Mouse (Mus musculus): ENCODE data around the gene Aup1. TPM values are rescaled to one million over a fixed set of nuclear protein-coding genes. Genes with fewer than 3 reads are reported as not detected.

Aup1 gene
- polyA plus RNA-seq, 1 experiment from 2014 or later, result 144 TPM

GRCm38 (mm10) chr6:83025221-83025620, 29.1 kb upstream of the Aup1 start:
- Histone ChIP-seq H3K27ac (ENCODE audit: low read depth, low read length) (no peak overlapping the region), H3K9me3 (ENCODE audit: control insufficient read depth, low read length) (no peaks in the 10 kb centered on the region), H3K36me3 (ENCODE audit: control insufficient read depth, insufficient read depth, low read length) (no peaks in the 10 kb centered on the region), H3K4me2 (replicated peaks; ENCODE audit: low read depth, low read length) (no peak overlapping the region), H3K4me3 (ENCODE audit: low read length) (no peak overlapping the region), H3K27me3 (ENCODE audit: control insufficient read depth, insufficient read depth, low read length) (no peaks in the 10 kb centered on the region), H3K4me1 (ENCODE audit: control insufficient read depth, insufficient read depth, low read length) (no peaks in the 10 kb centered on the region), H3K9ac (ENCODE audit: low read depth, low read length) (no peak overlapping the region)
- WGBS, result 93% methylated on average over 4 of the region's 4 CpGs
- ATAC-seq (ENCODE audit: low FRiP score, low TSS enrichment), result no peak

DNA sequence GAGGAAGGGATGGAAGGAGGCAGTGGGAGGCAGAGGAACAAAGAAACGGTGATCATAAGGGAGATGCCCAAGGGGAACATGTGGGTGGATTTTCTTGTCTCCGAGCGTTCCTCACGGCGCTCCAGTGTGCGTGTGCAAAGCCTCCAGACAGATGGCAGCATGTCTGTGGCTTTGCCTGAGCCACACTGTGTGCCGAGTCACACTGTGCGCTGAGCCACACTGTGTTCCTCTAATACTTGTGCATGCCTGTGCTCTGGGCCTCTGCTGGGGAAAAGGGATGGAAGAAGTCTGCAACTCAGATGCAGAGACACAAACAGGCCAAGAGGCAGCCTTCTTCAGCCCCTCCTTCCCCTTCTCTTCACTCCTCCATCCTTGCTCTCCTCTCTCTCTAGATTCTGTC, 27.0 kb upstream of the Aup1 start:
- 70% methylated on average over 8 of the region's 8 CpGs for WGBS
- no peak overlapping the region for H3K4me2 ChIP-seq (replicated peaks; ENCODE audit: low read depth, low read length)
- H3K27ac ChIP-seq (ENCODE audit: low read depth, low read length), result no peak overlapping the region
- H3K4me3 ChIP-seq (ENCODE audit: low read length), result no peak overlapping the region
- no peaks in the 10 kb centered on the region for H3K9me3 ChIP-seq (ENCODE audit: control insufficient read depth, low read length)
- H3K27me3 ChIP-seq (ENCODE audit: control insufficient read depth, insufficient read depth, low read length), result peaks cover 14% of the 10 kb centered on the region; the same call in 1 of the 2 replicates
- peaks cover 4% of the 10 kb centered on the region; the same call in 1 of the 2 replicates for H3K36me3 ChIP-seq (ENCODE audit: control insufficient read depth, insufficient read depth, low read length)
- H3K9ac ChIP-seq (ENCODE audit: low read depth, low read length), result no peak overlapping the region
- peaks cover 4% of the 10 kb centered on the region; the same call in 1 of the 2 replicates for H3K4me1 ChIP-seq (ENCODE audit: control insufficient read depth, insufficient read depth, low read length)
- ATAC-seq (ENCODE audit: low FRiP score, low TSS enrichment), result no peak

DNA sequence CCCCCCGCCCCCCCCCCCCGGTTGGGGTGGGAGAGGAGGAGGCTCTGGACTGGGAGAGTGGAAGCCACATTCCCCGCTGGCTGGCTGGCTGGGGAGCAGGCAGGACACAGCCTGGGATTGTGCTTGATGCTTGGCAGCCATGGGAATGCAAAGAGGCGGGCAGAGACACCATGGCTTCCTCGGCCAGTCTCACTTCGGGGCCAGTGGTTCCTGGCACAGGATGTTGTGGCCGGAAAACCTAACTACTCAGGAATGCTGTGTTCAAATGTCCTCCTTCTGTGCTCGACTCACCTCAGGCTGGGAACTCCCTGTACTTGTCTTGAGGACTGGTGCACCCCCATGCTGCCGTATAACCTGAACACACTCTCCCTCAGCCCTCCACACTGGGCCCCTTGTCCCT, 26.6 kb upstream of the Aup1 start:
- H3K9ac ChIP-seq (ENCODE audit: low read depth, low read length), result no peak overlapping the region
- H3K4me2 ChIP-seq (replicated peaks; ENCODE audit: low read depth, low read length), result no peak overlapping the region
- peaks cover 4% of the 10 kb centered on the region; the same call in 1 of the 2 replicates for H3K4me1 ChIP-seq (ENCODE audit: control insufficient read depth, insufficient read depth, low read length)
- 62% methylated on average over 8 of the region's 9 CpGs for WGBS
- H3K4me3 ChIP-seq (ENCODE audit: low read length), result no peak overlapping the region
- ATAC-seq (ENCODE audit: low FRiP score, low TSS enrichment), result no peak; the same call in 1 of the 2 replicates
- H3K36me3 ChIP-seq (ENCODE audit: control insufficient read depth, insufficient read depth, low read length), result peaks cover 4% of the 10 kb centered on the region; the same call in 1 of the 2 replicates
- no peaks in the 10 kb centered on the region for H3K9me3 ChIP-seq (ENCODE audit: control insufficient read depth, low read length)
- H3K27me3 ChIP-seq (ENCODE audit: control insufficient read depth, insufficient read depth, low read length), result peaks cover 14% of the 10 kb centered on the region; the same call in 1 of the 2 replicates
- H3K27ac ChIP-seq (ENCODE audit: low read depth, low read length), result no peak overlapping the region

DNA sequence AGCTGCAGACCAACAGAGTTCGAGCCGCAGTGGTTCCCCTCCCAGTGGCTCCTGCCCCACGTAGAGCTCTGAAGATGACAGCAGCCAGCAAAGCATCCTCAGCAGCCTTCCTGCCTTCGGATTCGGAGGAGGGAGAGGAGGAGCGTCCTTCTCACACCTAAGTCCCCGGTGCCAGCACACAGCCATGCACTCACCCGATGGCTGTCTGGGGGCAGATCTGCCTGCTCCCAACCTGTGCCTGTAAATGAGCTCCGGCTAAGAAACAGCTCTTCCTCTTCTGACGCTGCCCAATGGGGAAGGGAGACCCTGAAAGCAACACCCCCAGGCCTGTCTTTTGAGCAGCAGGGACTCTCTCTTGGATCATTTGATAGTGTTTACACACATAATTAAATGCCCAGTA, 24.5 kb upstream of the Aup1 start:
- H3K4me2 ChIP-seq (replicated peaks; ENCODE audit: low read depth, low read length), result no peak overlapping the region
- H3K4me1 ChIP-seq (ENCODE audit: control insufficient read depth, insufficient read depth, low read length), result peaks cover 6% of the 10 kb centered on the region; the same call in 1 of the 2 replicates
- no peak overlapping the region for H3K4me3 ChIP-seq (ENCODE audit: low read length)
- H3K27me3 ChIP-seq (ENCODE audit: control insufficient read depth, insufficient read depth, low read length), result peaks cover 14% of the 10 kb centered on the region; the same call in 1 of the 2 replicates
- WGBS, result 27% methylated on average over 10 of the region's 10 CpGs
- no peak overlapping the region for H3K9ac ChIP-seq (ENCODE audit: low read depth, low read length)
- no peaks in the 10 kb centered on the region for H3K9me3 ChIP-seq (ENCODE audit: control insufficient read depth, low read length)
- no peak for ATAC-seq (ENCODE audit: low FRiP score, low TSS enrichment)
- peaks cover 4% of the 10 kb centered on the region; the same call in 1 of the 2 replicates for H3K36me3 ChIP-seq (ENCODE audit: control insufficient read depth, insufficient read depth, low read length)
- no peak overlapping the region for H3K27ac ChIP-seq (ENCODE audit: low read depth, low read length)

GRCm38 (mm10) chr6:83031111-83031510, 23.2 kb upstream of the Aup1 start:
- WGBS, result 81% methylated on average over 7 of the region's 7 CpGs
- H3K36me3 ChIP-seq (ENCODE audit: control insufficient read depth, insufficient read depth, low read length), result peaks cover 4% of the 10 kb centered on the region; the same call in 1 of the 2 replicates
- H3K4me3 ChIP-seq (ENCODE audit: low read length), result no peak overlapping the region
- H3K27ac ChIP-seq (ENCODE audit: low read depth, low read length), result no peak overlapping the region
- H3K9ac ChIP-seq (ENCODE audit: low read depth, low read length), result 0 out of 2 replicates have a peak overlapping the region, but pooled peaks have one; percentile 12
- H3K4me1 ChIP-seq (ENCODE audit: control insufficient read depth, insufficient read depth, low read length), result peaks cover 10% of the 10 kb centered on the region; the same call in 1 of the 2 replicates
- no peak for ATAC-seq (ENCODE audit: low FRiP score, low TSS enrichment)
- H3K9me3 ChIP-seq (ENCODE audit: control insufficient read depth, low read length), result no peaks in the 10 kb centered on the region
- H3K4me2 ChIP-seq (replicated peaks; ENCODE audit: low read depth, low read length), result no peak overlapping the region
- H3K27me3 ChIP-seq (ENCODE audit: control insufficient read depth, insufficient read depth, low read length), result peaks cover 14% of the 10 kb centered on the region; the same call in 1 of the 2 replicates

DNA sequence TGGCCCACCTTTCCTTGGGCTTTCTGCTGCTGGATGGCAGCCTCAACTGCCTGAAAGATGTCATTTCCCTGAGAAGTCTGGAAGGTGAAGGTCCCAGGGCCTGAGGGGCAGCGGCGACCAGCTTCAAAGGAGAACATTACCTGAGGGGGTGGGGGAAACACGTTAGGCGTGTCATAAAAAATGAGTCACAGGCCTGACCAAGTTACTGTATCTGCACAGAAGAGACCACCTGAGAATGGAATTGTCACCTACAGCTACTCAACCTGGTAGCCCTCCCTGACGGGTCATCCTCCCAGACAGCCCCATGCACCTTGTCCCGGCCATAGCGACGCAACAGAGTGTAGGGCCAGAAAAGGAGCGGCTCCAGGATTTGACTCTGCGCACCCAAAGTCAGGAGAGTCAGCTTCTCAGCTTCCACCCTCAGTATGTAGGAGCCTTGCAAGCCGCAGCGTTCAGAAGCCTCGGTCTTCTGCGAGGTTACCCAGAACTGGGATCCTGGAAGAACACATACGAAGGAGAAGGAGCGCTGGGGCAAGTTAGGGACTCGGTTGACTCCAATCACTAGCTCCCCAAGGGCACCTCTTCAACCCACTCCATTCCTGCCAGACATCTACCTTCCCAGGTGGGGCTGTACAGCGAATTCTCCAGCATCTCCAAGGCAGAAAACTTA, 22.3 kb upstream of the Aup1 start:
- Histone ChIP-seq H3K4me3 (ENCODE audit: low read length) (peak overlapping the region; percentile 58), H3K9me3 (ENCODE audit: control insufficient read depth, low read length) (no peaks in the 10 kb centered on the region), H3K4me2 (replicated peaks; ENCODE audit: low read depth, low read length) (peak overlapping the region; percentile 90), H3K27me3 (ENCODE audit: control insufficient read depth, insufficient read depth, low read length) (peaks cover 14% of the 10 kb centered on the region; the same call in 1 of the 2 replicates), H3K27ac (ENCODE audit: low read depth, low read length) (no peak overlapping the region), H3K36me3 (ENCODE audit: control insufficient read depth, insufficient read depth, low read length) (peaks cover 4% of the 10 kb centered on the region; the same call in 1 of the 2 replicates), H3K4me1 (ENCODE audit: control insufficient read depth, insufficient read depth, low read length) (peaks cover 10% of the 10 kb centered on the region; the same call in 1 of the 2 replicates), H3K9ac (ENCODE audit: low read depth, low read length) (0 out of 2 replicates have a peak overlapping the region, but pooled peaks have one; percentile 46)
- 27% methylated on average over 18 of the region's 18 CpGs for WGBS
- ATAC-seq (ENCODE audit: low FRiP score, low TSS enrichment), result no peak

DNA sequence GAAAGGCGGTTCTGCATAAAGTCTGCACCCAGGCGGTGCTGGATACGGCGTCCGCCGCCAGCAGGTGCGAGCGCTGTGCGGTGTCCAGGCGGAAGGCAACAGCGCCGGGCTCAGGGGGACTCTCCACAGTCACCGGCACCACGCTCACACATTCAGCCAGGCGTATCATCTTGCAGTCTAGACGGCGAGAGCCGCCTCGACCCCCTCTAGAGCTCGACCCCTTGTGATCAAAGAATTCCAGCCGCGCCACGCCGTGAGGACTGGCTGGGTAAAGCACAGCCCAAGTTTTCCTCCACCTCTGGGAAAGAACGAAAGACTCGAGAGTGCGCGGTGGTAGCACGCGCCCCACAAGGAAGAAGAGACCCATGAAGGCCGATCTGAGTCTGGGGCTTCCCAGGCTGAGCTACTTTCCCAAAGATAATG, 21.5 kb upstream of the Aup1 start:
- H3K4me3 ChIP-seq (ENCODE audit: low read length), result peak overlapping the region; percentile 58
- H3K27me3 ChIP-seq (ENCODE audit: control insufficient read depth, insufficient read depth, low read length), result peaks cover 14% of the 10 kb centered on the region; the same call in 1 of the 2 replicates
- ATAC-seq (ENCODE audit: low FRiP score, low TSS enrichment), result peak; percentile 63
- peak overlapping the region; percentile 90 for H3K4me2 ChIP-seq (replicated peaks; ENCODE audit: low read depth, low read length)
- H3K4me1 ChIP-seq (ENCODE audit: control insufficient read depth, insufficient read depth, low read length), result peaks cover 10% of the 10 kb centered on the region; the same call in 1 of the 2 replicates
- peak overlapping the region; percentile 46 for H3K9ac ChIP-seq (ENCODE audit: low read depth, low read length)
- peak overlapping the region; percentile 90; the same call in 1 of the 2 replicates for H3K27ac ChIP-seq (ENCODE audit: low read depth, low read length)
- H3K9me3 ChIP-seq (ENCODE audit: control insufficient read depth, low read length), result no peaks in the 10 kb centered on the region
- under 1% methylated on average over 31 of the region's 31 CpGs for whole genome bisulfite sequencing
- H3K36me3 ChIP-seq (ENCODE audit: control insufficient read depth, insufficient read depth, low read length), result peaks cover 4% of the 10 kb centered on the region; the same call in 1 of the 2 replicates

GRCm38 (mm10) chr6:83033249-83034185, 20.8 kb upstream of the Aup1 start, which contains the start of the genes Dok1 and Loxl3:
Gene Dok1, minus strand, starts transcription at chr6:83033471.
Gene Loxl3, plus strand, starts transcription at chr6:83034173.
- Histone ChIP-seq H3K4me1 (ENCODE audit: control insufficient read depth, insufficient read depth, low read length) (peaks cover 13% of the 10 kb centered on the region; the same call in 1 of the 2 replicates), H3K27me3 (ENCODE audit: control insufficient read depth, insufficient read depth, low read length) (peaks cover 14% of the 10 kb centered on the region; the same call in 1 of the 2 replicates), H3K4me3 (ENCODE audit: low read length) (peak within 1 kb of the TSS; percentile 58), H3K4me2 (replicated peaks; ENCODE audit: low read depth, low read length) (peak within 1 kb of the TSS; percentile 90), H3K9me3 (ENCODE audit: control insufficient read depth, low read length) (no peaks in the 10 kb centered on the region), H3K36me3 (ENCODE audit: control insufficient read depth, insufficient read depth, low read length) (peaks cover 4% of the 10 kb centered on the region; the same call in 1 of the 2 replicates), H3K27ac (ENCODE audit: low read depth, low read length) (peak within 1 kb of the TSS; percentile 90), H3K9ac (ENCODE audit: low read depth, low read length) (peak within 1 kb of the TSS; percentile 46)
- ATAC-seq (ENCODE audit: low FRiP score, low TSS enrichment), result peak; percentile 85
- under 1% methylated on average over 51 of the region's 51 CpGs for WGBS

Measured in kidney, embryonic 14.5 days (tissue).